Mouse (Mus musculus) midbrain, embryonic 10.5 days (tissue): ENCODE data around the gene Dlgap4. TPM values are rescaled to one million over a fixed set of nuclear protein-coding genes. Genes with fewer than 3 reads are reported as not detected.
A peak's percentile ranks its signal among the peaks of the same experiment; 100 is the strongest.

Source experiments
- DNase-seq: peaks from one replicate; pipeline ENCODE4 v3.0.0-alpha.2; 2017; ENCODE audit warnings: low spot score
- H3K27ac ChIP-seq: fragments of 300-500 bp; sonication (generic); replicated peaks from 2 replicates; pipeline ENCODE4 v1.5.1; 2016; ENCODE audit warnings: mild to moderate bottlenecking
- H3K27me3 ChIP-seq: fragments of 300-500 bp; sonication (generic); 2 replicates; pipeline ENCODE4 v1.6.1; 2016; ENCODE audit warnings: low read depth, mild to moderate bottlenecking; ENCODE audit not compliant: poor library complexity, severe bottlenecking
- H3K36me3 ChIP-seq: fragments of 300-500 bp; sonication (generic); 2 replicates; pipeline ENCODE4 v1.6.1; 2016; ENCODE audit warnings: mild to moderate bottlenecking, moderate library complexity
- H3K4me1 ChIP-seq: fragments of 300-500 bp; sonication (generic); 2 replicates; pipeline ENCODE4 v1.6.1; 2016
- H3K4me3 ChIP-seq: fragments of 300-500 bp; sonication (generic); 2 replicates; pipeline ENCODE4 v1.5.1; 2016; ENCODE audit warnings: mild to moderate bottlenecking, moderate library complexity
- H3K9me3 ChIP-seq: fragments of 300-500 bp; sonication (generic); replicated peaks from 2 replicates; pipeline ENCODE4 v1.6.1; 2016; ENCODE audit warnings: mild to moderate bottlenecking
- WGBS: fragments of 180-500 bp; shearing (Covaris S2); methylation state at CpG from one replicate; pipeline ENCODE4 v1.1.7; 2016; 5-methylcytosine and 5-hydroxymethylcytosine counted together
- polyA plus RNA-seq: library from polyadenylated mRNA; unstranded; fragments of >200 nt; fragmentation: Nextera tagmentation; extraction: Ambion mirVana; gene quantifications from 2 replicates; pipeline ENCODE4 v1.2.1, GENCODE M21; 2016

Dlgap4 gene
- polyA plus RNA-seq, 1 experiment from 2014 or later: 128 TPM

DNA sequence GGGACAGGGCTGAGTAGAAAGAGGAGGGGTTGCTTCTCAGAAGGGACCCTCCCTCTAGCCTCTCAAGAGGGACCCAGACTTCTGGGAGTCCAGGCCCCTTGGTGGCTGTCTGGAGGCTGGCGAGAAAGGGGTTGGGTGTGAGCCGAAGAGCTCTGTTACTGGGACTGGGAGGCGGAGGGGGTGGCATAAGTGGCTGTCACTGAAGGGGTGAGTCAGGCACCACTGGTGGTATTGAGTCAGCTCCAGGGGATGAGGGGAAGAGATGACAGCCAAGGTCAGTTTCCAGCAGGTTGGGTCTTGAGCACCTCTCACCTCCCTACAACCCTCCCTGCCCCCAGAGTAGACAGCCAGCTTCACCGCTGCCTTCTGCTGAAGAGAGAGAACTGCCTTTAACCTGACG, 35.9 kb downstream of the Dlgap4 start:
- WGBS: 81% methylated on average over 5 of the region's 5 CpGs
- no peaks in the 10 kb centered on the region for H3K27me3 ChIP-seq
- H3K4me1 ChIP-seq: peaks cover 41% of the 10 kb centered on the region
- no peaks in the 10 kb centered on the region for H3K36me3 ChIP-seq
- H3K27ac ChIP-seq: no peak overlapping the region
- H3K4me3 ChIP-seq: no peak overlapping the region
- no peaks in the 10 kb centered on the region for H3K9me3 ChIP-seq
- DNase-seq: no peak

GRCm38 (mm10) chr2:156651019-156651418, 37.5 kb downstream of the Dlgap4 start:
- H3K9me3 ChIP-seq: no peaks in the 10 kb centered on the region
- H3K4me3 ChIP-seq: no peak overlapping the region
- H3K36me3 ChIP-seq: no peaks in the 10 kb centered on the region
- no peak for DNase-seq
- 76% methylated on average over 6 of the region's 6 CpGs for WGBS
- peaks cover 28% of the 10 kb centered on the region for H3K4me1 ChIP-seq
- H3K27me3 ChIP-seq: no peaks in the 10 kb centered on the region
- H3K27ac ChIP-seq: no peak overlapping the region

DNA sequence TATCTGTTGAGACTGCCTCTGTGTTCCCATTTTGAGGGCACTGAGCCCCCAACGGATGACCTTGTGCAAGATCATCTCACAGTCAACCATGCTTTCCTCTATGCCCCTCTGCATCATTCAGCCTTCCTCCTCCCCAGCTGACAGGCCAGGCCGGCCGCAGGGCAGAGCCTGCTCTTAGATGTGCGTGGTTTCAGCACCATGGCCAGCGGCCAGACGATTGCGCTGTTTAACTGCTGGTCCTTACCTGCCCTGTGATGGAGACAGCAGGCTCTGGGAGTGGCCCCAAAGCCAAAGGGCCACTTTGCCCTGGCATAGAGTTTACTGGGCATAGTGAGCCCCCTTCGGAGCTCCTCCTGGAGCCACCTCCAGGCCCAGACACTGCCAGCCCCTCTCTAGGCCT, 39.3 kb downstream of the Dlgap4 start:
- Histone ChIP-seq H3K27ac (no peak overlapping the region), H3K9me3 (no peaks in the 10 kb centered on the region), H3K4me3 (no peak overlapping the region), H3K36me3 (no peaks in the 10 kb centered on the region), H3K4me1 (peaks cover 20% of the 10 kb centered on the region), H3K27me3 (no peaks in the 10 kb centered on the region)
- 9% methylated on average over 8 of the region's 8 CpGs for WGBS
- peak; percentile 64 for DNase-seq

GRCm38 (mm10) chr2:156654148-156654547, 40.6 kb downstream of the Dlgap4 start:
- no peaks in the 10 kb centered on the region for H3K9me3 ChIP-seq
- no peak overlapping the region for H3K27ac ChIP-seq
- H3K4me3 ChIP-seq: no peak overlapping the region
- H3K36me3 ChIP-seq: no peaks in the 10 kb centered on the region
- no peak for DNase-seq
- 83% methylated on average over 5 of the region's 5 CpGs for WGBS
- no peaks in the 10 kb centered on the region for H3K27me3 ChIP-seq
- peaks cover 16% of the 10 kb centered on the region; the same call in 1 of the 2 replicates for H3K4me1 ChIP-seq

GRCm38 (mm10) chr2:156655626-156656025, 42.1 kb downstream of the Dlgap4 start:
- Histone ChIP-seq H3K36me3 (no peaks in the 10 kb centered on the region), H3K9me3 (no peaks in the 10 kb centered on the region), H3K27ac (no peak overlapping the region), H3K4me3 (no peak overlapping the region), H3K27me3 (no peaks in the 10 kb centered on the region), H3K4me1 (peaks cover 11% of the 10 kb centered on the region; the same call in 1 of the 2 replicates)
- no peak for DNase-seq
- WGBS: 69% methylated on average over 5 of the region's 5 CpGs

DNA sequence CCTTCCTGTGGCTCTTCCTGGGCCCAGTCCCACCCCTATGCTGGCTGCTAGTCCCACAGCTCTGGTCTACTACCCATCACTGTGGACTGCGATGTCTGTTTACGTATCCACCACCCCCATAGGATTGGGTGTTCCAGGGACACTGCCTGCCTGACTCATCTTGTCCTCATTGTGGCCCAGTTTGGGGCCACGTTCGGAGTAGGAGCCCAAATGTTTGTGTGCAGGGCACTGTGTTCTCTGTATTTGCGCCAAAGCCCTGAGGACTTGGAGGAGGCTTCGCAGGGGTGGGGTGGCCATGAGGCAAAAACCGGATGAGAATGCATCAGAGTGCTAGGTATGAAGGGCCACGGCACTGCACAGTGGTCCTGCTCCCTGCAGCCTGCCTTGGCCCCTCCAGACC, 44.0 kb downstream of the Dlgap4 start:
- no peaks in the 10 kb centered on the region for H3K9me3 ChIP-seq
- WGBS: 85% methylated on average over 8 of the region's 8 CpGs

DNA sequence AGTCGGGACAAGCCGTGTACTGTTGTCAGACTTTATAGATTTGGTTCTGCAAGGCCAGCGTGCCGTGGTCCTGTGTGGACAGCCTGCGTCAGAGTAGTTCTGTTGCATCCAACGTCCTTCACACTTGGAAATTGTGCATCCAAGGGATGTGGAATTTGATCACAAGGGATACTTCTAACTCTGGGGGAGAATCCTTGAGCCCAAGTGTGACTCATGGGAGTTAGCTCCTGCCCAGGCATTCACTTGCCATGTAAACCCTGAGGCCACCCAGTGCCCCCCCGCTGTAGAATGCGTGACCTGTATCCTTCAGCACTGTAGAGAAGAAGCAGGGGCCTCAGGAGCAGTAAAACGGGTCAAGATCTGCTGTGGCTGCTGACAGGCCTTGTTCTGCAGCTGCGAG, 44.7 kb downstream of the Dlgap4 start:
- H3K4me1 ChIP-seq: 0 out of 2 replicates have a peak, but pooled peaks cover 3% of the 10 kb centered on the region
- H3K9me3 ChIP-seq: no peaks in the 10 kb centered on the region
- no peak for DNase-seq
- H3K4me3 ChIP-seq: no peak overlapping the region
- H3K27ac ChIP-seq: no peak overlapping the region
- WGBS: 92% methylated on average over 10 of the region's 10 CpGs
- no peaks in the 10 kb centered on the region for H3K27me3 ChIP-seq
- H3K36me3 ChIP-seq: no peaks in the 10 kb centered on the region

More for the DNA sequence above, 44.0 kb downstream of the Dlgap4 start:
- Histone ChIP-seq H3K36me3 (no peaks in the 10 kb centered on the region), H3K27ac (no peak overlapping the region), H3K27me3 (no peaks in the 10 kb centered on the region), H3K4me1 (peaks cover 6% of the 10 kb centered on the region; the same call in 1 of the 2 replicates), H3K4me3 (no peak overlapping the region)
- no peak for DNase-seq

GRCm38 (mm10) chr2:156658751-156659150, 45.2 kb downstream of the Dlgap4 start:
- no peak overlapping the region for H3K27ac ChIP-seq
- DNase-seq: no peak
- H3K27me3 ChIP-seq: no peaks in the 10 kb centered on the region
- no peaks in the 10 kb centered on the region for H3K36me3 ChIP-seq
- H3K4me1 ChIP-seq: 0 out of 2 replicates have a peak, but pooled peaks cover 3% of the 10 kb centered on the region
- 68% methylated on average over 7 of the region's 7 CpGs for WGBS
- no peaks in the 10 kb centered on the region for H3K9me3 ChIP-seq
- no peak overlapping the region for H3K4me3 ChIP-seq

- DNase-seq: no peak
- no peak overlapping the region for H3K4me3 ChIP-seq
- no peaks in the 10 kb centered on the region for H3K36me3 ChIP-seq
- WGBS: 82% methylated on average over 6 of the region's 6 CpGs
- H3K9me3 ChIP-seq: no peaks in the 10 kb centered on the region
- H3K27ac ChIP-seq: no peak overlapping the region
- H3K27me3 ChIP-seq: no peaks in the 10 kb centered on the region
- peaks cover 6% of the 10 kb centered on the region; the same call in 1 of the 2 replicates for H3K4me1 ChIP-seq
Measured at GRCm38 (mm10) chr2:156659981-156660380, 46.5 kb downstream of the Dlgap4 start.

- DNase-seq: no peak
- Histone ChIP-seq H3K27ac (no peak overlapping the region), H3K4me1 (peaks cover 16% of the 10 kb centered on the region), H3K4me3 (no peak overlapping the region), H3K36me3 (no peaks in the 10 kb centered on the region), H3K9me3 (no peaks in the 10 kb centered on the region), H3K27me3 (no peaks in the 10 kb centered on the region)
- WGBS: 84% methylated on average over 10 of the region's 10 CpGs
Measured at GRCm38 (mm10) chr2:156663162-156663561, 49.7 kb downstream of the Dlgap4 start.

DNA sequence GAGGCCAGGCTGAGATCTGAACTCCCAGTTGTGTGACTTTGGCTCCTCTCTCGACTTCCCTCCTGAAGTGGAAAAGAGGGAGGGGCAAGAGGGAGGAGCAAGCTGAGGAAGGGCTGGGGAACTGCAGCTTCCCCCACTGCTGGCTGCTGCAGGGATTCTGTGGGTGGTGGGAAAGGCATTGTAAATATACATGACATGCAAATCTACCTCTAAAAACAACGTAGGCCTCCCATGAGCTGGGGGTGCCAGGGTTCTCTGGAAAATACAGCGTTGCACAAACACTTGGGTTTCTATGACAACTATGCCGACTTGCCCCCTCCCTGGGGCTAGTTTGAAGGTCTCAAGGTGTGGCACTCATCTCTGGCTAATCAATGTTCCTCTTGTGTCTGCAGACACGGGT, 50.9 kb downstream of the Dlgap4 start:
- Histone ChIP-seq H3K4me1 (peaks cover 16% of the 10 kb centered on the region), H3K4me3 (no peak overlapping the region), H3K36me3 (no peaks in the 10 kb centered on the region), H3K9me3 (no peaks in the 10 kb centered on the region), H3K27ac (no peak overlapping the region), H3K27me3 (no peaks in the 10 kb centered on the region)
- 28% methylated on average over 5 of the region's 5 CpGs for WGBS
- no peak for DNase-seq

DNA sequence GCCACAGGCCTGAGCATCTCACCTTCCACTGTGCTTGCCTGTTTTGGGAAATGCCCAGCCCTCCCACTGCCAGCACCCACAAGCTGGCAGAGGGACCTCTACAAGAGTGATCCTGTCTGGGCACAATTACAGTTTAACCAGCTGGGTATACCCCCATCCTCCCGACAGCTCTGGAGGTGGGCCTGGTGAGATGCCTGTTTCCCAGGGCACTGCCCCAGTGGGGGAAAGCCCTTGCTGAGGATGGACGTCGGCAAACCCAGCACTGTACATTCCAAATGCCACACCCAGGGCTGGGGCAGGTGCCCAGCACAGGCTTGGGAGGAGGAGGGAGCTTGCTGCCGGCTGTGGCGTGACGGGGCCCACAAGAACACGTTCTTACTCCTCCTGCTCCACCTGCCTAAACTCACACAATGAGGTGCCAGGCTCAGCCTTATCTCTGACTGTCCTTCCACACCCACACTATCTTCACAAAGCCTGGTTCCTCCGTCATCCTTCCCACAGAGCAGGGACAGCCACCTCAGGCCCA, 51.6 kb downstream of the Dlgap4 start:
- 0 out of 2 replicates have a peak overlapping the region, but pooled peaks have one; percentile 14 for H3K27ac ChIP-seq
- no peak for DNase-seq
- H3K9me3 ChIP-seq: no peaks in the 10 kb centered on the region
- 84% methylated on average over 8 of the region's 8 CpGs for WGBS
- H3K4me3 ChIP-seq: no peak overlapping the region
- H3K4me1 ChIP-seq: peaks cover 16% of the 10 kb centered on the region
- no peaks in the 10 kb centered on the region for H3K36me3 ChIP-seq
- no peaks in the 10 kb centered on the region for H3K27me3 ChIP-seq

GRCm38 (mm10) chr2:156665620-156666196, 52.2 kb downstream of the Dlgap4 start:
- H3K9me3 ChIP-seq: no peaks in the 10 kb centered on the region
- DNase-seq: no peak
- H3K4me3 ChIP-seq: no peak overlapping the region
- 0 out of 2 replicates have a peak overlapping the region, but pooled peaks have one; percentile 14 for H3K27ac ChIP-seq
- H3K27me3 ChIP-seq: no peaks in the 10 kb centered on the region
- 83% methylated on average over 13 of the region's 13 CpGs for WGBS
- H3K4me1 ChIP-seq: peaks cover 16% of the 10 kb centered on the region
- H3K36me3 ChIP-seq: no peaks in the 10 kb centered on the region
